Mouse (Mus musculus) thymus, postnatal 4 days (tissue): ENCODE measurements around the gene Drap1.

ENCODE experiments used
- DNase-seq: peaks from one replicate; pipeline ENCODE4 v3.0.0; 2021

Gene Drap1

DNA sequence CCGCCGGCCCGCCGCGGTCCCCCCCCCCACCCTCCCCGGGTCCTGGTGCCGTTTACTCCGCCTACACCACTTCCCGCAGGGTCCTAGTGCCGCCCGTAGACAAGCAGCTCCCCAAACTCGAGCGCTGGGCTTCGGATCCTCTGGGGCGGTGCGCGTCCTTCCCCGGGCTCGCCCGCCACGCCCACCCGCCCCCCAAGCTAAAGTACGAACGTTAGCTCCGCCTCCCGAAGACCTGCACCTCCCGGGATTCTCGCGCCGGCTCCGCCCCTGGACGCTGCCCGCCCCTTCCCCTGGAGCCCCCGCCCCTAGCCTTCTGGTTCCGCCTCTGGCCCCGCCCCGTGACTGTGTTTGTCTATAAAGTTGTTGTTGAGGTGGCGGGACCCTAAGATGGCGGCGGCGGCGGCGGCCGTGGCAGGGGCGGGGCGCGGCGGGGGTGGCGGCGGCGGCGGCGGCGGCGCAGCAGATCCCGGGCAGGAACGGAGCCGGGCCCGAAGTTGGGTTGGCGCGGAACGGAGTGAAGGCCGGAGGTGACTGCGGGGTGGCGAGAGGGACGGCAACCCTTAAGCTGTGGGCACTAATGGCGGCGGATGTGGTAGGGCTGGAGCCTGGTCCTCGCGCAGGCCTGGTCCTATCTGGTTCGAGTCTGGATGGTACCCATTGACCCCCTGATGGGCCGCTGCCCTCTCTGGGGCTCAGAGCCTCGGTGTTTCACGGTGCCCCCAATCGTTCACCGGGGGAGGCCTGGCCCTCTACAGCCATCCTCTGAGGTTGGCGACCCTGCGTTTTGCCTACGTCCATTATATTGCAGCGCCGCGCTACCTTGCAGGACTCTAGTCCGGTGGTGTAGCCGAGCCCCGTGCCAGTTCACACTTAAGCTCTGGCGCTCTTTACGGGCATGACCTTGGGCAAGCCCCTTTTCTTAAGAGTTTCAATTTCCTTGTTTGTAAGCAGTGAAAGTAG is at the start of gene Drap1, which contains the start of gene AI837181:
Drap1 (minus strand) TSS at position 198 of the 960 bp plus-strand sequence.
AI837181 (plus strand) TSS at position 363 of the 960 bp plus-strand sequence.
- peak; percentile 99 for DNase-seq

GRCm38 (mm10) chr19:5473720-5474119 is 48.9 kb upstream of the Drap1 start, which contains the start of gene Efemp2:
TSS of gene Efemp2 (plus strand) at chr19:5473954.
- DNase-seq, result peak; percentile 77

DNA sequence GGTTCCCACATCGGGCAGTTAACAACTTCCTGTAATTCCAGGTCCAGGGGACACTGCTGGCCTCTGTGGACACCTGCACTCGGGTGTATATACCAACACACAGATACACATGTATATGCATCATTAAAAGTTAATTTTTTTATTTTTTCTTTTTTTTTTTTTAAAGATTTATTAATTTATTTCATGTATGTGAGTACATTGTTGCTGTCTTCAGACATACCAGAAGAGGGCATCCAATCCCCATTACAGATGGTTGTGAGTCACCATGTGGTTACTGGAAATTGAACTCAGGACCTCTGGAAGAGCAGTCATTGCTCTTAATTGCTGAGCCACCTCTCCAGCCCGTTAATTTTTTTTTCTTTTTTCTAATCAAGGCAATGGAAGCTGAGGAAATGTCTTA is 48.1 kb upstream of the Drap1 start:
- no peak for DNase-seq

GRCm38 (mm10) chr19:5471846-5472245 is 47.1 kb upstream of the Drap1 start:
- DNase-seq, result no peak

DNA sequence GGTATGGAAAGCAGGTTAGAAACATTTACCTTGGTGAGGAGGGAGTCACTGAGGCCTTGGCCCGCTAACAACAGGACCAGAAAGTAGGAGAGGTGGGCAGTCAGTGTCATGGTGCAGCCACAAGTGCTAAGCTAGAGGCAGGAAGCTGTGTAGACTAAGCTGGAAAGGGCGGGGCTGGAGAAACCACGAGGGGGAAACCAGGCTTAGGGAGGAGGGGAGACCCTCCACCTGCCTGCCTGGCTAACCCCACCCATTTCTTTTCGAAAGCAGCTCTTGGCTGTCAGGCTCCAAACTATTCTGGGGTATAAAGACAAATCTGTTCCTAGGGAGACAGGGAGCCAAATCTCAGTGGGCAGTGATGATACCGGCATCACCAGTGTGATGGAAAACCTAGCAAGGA is 43.6 kb upstream of the Drap1 start, which contains the start of gene Ctsw:
Ctsw (minus strand) TSS at position 134 of the 400 bp plus-strand sequence.
- peak; percentile 77 for DNase-seq

DNA sequence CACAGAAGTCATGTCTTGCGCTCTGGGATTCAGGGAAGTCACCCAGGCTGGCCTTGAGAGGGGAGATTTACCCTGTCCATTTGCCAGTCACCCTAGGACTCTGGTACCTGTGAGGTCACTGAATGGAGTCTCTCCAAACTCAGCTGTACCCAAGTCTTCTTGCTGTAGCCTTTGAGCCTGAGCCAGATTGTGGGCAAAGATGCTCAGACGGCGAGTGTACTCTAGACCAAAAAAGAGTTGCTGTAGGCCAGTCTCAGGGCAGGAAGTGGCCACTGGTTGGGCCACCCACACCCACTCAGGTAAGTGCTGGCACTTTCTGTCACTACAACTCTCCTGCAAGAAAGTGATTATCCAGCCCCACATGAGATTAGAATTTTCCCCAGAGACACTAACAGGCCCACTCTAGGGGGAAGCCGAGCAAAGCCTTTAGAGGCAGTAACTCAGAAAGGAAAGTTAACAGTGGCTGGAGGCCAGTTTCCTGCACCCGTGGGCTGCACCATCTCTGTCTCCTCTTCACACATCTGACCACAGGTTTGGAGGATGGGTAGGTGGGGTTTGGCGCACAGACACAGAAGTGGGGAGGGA is 42.2 kb upstream of the Drap1 start:
- DNase-seq, result no peak

- peak; percentile 12 for DNase-seq
Measured at GRCm38 (mm10) chr19:5465037-5465436, 40.3 kb upstream of the Drap1 start.

- DNase-seq, result peak; percentile 87
Measured at GRCm38 (mm10) chr19:5463791-5464562, 39.2 kb upstream of the Drap1 start.

DNA sequence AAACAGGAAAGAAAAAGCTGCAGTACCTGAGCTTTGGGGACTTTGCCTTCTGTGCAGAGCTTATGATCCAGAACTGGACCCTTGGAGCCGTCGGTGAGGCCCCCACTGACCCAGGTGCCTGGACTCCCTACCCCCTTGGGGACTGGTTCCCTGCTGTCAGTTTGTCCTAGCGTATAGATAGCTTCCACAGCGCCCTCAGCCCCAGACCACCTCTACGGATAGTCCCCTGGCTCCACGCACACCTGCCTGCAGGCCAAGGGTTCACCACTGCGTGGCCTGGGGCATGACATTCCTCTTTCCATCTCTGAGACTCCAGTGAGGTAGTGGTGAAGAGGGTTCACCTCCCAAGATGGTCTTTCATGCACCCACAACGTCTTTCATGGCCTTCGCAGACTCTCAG is 38.4 kb upstream of the Drap1 start:
- DNase-seq, result peak; percentile 19

DNA sequence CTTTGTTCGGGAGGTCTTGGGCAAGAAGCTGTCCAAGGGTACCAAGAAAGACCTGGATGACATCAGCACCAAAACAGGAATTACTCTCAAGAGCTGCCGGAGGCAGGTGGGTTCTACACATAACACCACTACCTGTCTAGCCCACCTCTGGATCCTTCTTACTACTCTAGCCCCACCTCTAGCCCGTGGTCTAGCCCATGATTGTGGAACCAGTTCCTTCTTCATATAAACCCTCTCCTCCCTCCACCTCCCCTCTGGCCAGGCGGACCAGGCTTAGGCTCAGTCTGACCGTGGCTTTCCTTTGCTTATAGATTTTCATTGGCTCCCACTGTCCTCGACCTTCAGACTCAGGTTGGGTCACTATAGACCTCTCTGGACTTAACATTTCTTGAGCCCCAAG is 36.6 kb upstream of the Drap1 start:
- peak; percentile 9 for DNase-seq

DNA sequence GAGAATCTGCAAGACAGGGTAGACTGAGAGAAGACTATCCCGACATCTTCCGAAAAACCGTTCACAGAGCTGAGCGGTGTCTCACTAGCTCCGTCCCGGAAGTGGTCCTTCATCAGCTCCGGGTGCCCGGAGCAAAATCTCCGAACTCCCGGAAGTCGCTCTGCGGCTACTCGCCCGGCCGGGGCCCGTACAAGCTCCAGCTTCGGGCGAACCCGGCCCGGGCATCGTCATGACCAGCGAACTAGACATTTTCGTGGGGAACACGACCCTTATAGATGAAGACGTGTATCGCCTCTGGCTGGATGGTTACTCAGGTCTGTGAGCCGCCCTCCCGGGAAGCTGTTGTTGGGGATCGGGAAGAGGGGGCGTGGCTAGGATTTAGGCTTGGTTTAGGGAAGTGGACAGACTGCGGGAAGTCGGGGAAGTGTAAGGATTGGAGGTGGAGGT is 35.7 kb upstream of the Drap1 start, which contains the start of gene Fibp:
Fibp (plus strand) TSS at position 151 of the 447 bp plus-strand sequence.
- peak; percentile 86 for DNase-seq

GRCm38 (mm10) chr19:5459896-5460295 is 35.1 kb upstream of the Drap1 start:
- no peak for DNase-seq

DNA sequence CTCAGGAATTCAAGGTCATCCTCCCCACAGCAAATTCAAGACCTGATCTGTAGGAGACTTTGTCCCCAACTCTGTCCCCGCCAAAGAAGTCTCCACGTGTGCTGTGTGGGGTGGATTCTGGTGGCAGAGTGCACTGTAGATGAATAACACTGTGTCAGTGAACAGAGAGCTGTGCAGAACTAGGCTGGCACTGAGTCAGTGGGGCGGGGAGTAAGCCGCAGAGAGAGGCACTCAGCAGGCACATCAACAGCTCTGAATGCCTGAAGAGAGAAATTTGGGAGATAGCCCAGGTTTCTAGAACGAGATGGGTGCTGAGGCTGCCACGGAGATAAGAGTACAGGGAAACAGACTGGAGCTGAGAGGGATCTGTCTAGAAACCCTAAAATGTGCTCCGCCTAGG is 34.2 kb upstream of the Drap1 start:
- DNase-seq, result peak; percentile 13

- DNase-seq, result no peak
Measured at GRCm38 (mm10) chr19:5457746-5458442, 33.1 kb upstream of the Drap1 start, which contains the start of gene Ccdc85b. TSS of gene Ccdc85b (minus strand) at chr19:5457894.

DNA sequence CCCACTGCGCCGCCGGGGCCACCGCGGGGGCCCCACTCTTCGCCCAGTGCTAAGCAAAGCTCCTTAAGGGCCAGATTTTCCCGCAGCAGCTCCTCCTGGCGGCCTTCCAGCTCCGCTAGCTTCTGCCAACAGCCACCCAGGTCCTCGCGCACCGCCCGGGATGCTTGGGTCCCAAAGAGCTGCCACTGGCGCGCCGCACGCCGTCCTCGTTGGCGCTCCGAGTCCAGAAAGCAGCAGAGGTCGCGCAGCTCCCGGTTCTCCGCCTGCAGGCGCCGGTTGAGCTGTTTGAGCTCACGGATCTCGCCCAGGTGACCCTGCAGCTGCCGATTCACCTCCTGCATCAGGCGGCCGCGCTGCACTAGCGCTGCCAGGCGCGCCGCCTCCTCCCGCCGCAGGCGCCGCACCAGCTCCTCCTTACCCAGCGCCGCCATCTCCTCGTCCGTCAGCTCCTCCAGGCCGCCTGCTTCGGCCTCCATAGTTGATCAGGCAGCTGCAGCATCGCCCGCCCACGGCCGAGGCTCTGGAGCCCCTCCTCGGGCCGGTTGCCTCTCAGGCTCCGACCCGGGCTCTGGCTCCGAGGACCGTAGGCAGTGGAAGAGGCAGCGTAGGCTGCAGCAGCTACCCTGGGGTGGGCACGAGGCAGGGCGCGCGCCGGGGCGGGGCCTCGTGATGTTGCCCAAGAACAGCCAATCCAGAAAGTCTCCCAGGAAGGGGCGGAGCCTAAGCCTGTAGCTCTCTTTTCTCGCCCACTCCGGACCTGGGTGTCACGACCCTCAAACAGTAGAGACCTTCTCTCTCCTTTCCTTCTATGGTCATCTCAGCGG is 32.4 kb upstream of the Drap1 start:
- DNase-seq, result peak; percentile 97

DNA sequence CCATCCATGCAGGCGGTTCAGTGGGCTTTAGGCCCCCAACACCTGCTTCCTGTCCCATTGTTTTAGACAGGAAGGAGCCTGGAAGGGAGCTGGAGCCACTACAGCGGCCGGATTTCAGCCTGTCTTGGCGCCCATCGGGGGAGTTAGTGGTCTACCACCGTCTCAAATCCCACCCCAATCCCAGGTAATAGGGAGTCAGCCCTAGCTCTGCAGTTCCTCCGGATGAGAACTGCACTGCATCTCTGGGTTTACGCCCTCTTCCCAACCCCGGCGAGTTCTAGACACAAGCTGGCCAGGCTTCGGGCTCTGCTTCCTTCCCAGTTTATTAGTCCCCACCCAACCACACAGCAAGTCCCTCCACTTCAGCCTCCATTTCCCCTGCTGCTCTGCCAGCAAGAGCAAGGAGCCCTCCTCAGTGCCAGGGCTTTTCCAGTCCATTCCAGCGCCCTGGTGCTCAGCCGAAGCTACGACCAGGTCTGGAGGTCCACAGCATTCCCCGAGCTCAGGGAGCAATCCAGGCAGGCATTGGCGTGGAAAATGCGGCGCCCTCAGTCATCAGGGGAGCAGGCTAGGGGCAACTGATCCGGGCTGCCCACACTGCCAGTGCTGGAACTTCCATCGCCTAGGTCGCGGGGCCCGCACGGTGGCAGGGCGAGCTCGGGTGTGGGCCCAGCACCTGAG is 31.6 kb upstream of the Drap1 start:
- DNase-seq, result peak; percentile 36

- peak; percentile 15 for DNase-seq
Measured at GRCm38 (mm10) chr19:5455568-5455967, 30.8 kb upstream of the Drap1 start.

DNA sequence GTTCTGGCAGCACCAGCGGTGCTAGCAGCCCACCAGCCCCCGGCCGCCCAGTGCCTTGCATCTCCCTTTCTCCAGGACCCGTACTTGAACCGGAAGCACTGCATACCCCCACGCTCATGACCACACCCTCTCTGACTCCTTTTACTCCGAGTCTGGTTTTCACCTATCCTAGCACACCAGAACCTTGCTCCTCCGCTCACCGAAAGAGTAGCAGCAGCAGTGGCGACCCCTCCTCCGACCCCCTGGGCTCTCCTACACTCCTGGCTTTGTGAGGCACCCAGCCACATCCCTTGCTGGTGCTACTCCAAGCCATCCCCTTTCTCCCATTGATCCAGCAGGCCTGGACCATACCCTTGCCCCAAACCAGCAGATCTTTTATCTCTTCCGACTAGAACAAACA is 30.3 kb upstream of the Drap1 start:
- peak; percentile 14 for DNase-seq

GRCm38 (mm10) chr19:5451766-5452165 is 27.0 kb upstream of the Drap1 start:
- DNase-seq, result peak; percentile 13

DNA sequence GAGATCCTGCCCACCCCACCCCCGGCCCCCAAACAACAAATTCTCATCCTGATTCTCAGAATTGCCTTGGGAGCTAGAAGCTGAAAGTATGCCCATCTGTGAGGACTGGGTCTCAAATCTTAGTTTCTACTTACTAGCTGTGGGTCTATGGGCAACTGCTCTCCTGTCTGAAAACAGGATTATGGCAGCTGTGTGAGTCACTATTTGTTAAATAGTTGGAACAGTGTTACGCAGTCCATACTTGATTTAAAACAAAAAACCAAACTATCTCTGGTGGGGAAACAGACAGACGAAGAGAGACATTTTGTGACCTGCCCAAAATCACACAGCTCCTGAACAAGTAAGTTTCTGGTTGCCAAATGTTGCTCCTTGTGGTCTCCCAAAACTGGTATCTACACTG is 24.9 kb upstream of the Drap1 start:
- DNase-seq, result no peak
